Mouse (Mus musculus) hematopoietic stem cell, adult 5-6 weeks (primary cell): ENCODE measurements around the gene Micu1. TPM values are rescaled to one million over a fixed set of nuclear protein-coding genes. Genes with fewer than 3 reads are reported as not detected.

ENCODE experiments used
- total RNA-seq: library from RNA; stranded (forward); fragments of 172-1452, 232-1000 nt; gene quantifications from 2 replicates; pipeline ENCODE4 v1.2.3, GENCODE M21; 2017

The Micu1 gene
- total RNA-seq, 1 experiment from 2014 or later: 26.7 TPM

Other genes with a start within 250 kb of the Micu1 start
- not detected in 2 replicates for gene Gm10322, start 86.4 kb upstream of the Micu1 start, total RNA-seq
- gene Mcu, start 85.8 kb upstream of the Micu1 start, total RNA-seq: 23.1 and 26.9 TPM in 2 replicates
- gene Dnajb12, start 177.1 kb downstream of the Micu1 start, total RNA-seq: 24.3 and 26.6 TPM in 2 replicates
- gene Ddit4, start 249.4 kb downstream of the Micu1 start, total RNA-seq: 2.5 and 7.9 TPM in 2 replicates